Mouse (Mus musculus) neural tube, embryonic 12.5 days (tissue): ENCODE measurements at regions not wholly inside any gene's neighbourhood (a gene's known extent, or its start where the extent isn't known, plus 50 kb on each side); places are given as distances from the start of the nearest gene placed in this dataset.
"Not testable (repeated sequence)": the region's sequence is repeated elsewhere in the genome, so short reads cannot be mapped to it uniquely, and the experiment has no call there.

Experiments used
- ATAC-seq: fragments of 200-750 bp; cut with Nextera tagmentation; 2 replicates; pipeline ENCODE4 v1.8.0; 2017; ENCODE audit warnings: low read depth, mild to moderate bottlenecking, moderate TSS enrichment, moderate library complexity; ENCODE audit not compliant: low FRiP score
- H3K27ac ChIP-seq: fragments of 300-500 bp; sonication (generic); 2 replicates; pipeline ENCODE4 v1.5.1; 2016
- H3K27me3 ChIP-seq: fragments of 300-500 bp; sonication (generic); replicated peaks from 2 replicates; pipeline ENCODE4 v1.6.1; 2016; ENCODE audit warnings: mild to moderate bottlenecking
- H3K36me3 ChIP-seq: fragments of 300-500 bp; sonication (generic); 2 replicates; pipeline ENCODE4 v1.6.1; 2016; ENCODE audit warnings: mild to moderate bottlenecking
- H3K4me1 ChIP-seq: fragments of 300-500 bp; sonication (generic); 2 replicates; pipeline ENCODE4 v1.6.1; 2016
- H3K4me2 ChIP-seq: fragments of 300-500 bp; sonication (generic); replicated peaks from 2 replicates; pipeline ENCODE4 v1.6.1; 2016; ENCODE audit warnings: mild to moderate bottlenecking
- H3K4me3 ChIP-seq: fragments of 300-500 bp; sonication (generic); 2 replicates; pipeline ENCODE4 v1.5.1; 2016
- H3K9ac ChIP-seq: fragments of 300-500 bp; sonication (generic); 2 replicates; pipeline ENCODE4 v1.6.1; 2016; ENCODE audit warnings: mild to moderate bottlenecking
- H3K9me3 ChIP-seq: fragments of 300-500 bp; sonication (generic); 2 replicates; pipeline ENCODE4 v1.6.1; 2016; ENCODE audit warnings: mild to moderate bottlenecking
- WGBS: fragments of 180-500 bp; shearing (Covaris S2); methylation state at CpG from one replicate; pipeline ENCODE4 v1.1.7; 2016; 5-methylcytosine and 5-hydroxymethylcytosine counted together

DNA sequence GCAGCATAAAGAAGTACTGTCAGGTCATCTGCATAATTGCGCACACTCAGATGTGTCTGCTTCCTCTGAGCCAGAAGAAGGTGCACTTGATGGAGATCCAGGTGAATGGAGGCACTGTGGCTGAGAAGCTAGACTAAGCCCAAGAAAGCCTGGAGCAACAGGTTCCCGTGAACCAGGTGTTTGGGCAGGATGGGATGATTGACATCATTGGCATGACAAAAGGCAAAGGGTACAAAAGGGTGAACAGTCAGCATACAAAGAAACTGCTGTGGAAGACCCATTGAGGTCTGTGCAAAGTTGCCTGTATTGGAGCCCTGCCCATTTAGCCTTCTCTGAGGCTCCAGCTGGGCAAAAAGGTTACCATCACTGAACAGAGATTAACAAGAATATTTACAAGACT is 337.0 kb upstream of the Zfp960 start:
- Histone ChIP-seq H3K27ac (no peak overlapping the region), H3K27me3 (no peaks in the 10 kb centered on the region), H3K36me3 (no peaks in the 10 kb centered on the region), H3K4me1 (no peaks in the 10 kb centered on the region), H3K4me3 (no peak overlapping the region), H3K9me3 (no peaks in the 10 kb centered on the region), H3K4me2 (no peak overlapping the region), H3K9ac (no peak overlapping the region)
- ATAC-seq, result no peak
- WGBS, result 90% methylated on average over 2 of the region's 2 CpGs

DNA sequence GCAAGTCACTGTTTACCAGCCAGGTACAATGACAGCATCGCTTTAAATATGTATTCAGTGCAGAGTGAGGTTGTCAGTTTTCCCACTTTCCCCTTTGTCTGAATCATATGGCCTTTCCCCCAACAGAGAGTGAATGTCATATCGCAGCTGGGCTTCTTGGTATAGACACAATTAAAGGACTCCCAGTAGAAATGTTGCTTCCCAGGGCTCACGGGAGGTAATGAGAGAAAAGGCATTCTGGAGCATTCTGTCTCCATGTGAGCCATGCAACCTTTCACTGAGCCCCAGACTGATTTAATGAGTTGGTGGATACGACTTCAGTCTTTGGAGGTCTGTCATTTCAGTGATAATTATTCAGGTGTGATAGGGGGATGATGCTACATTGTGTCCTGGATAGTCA is 310.8 kb upstream of the Zfp960 start:
- Histone ChIP-seq H3K36me3 (no peaks in the 10 kb centered on the region), H3K9ac (no peak overlapping the region), H3K9me3 (no peaks in the 10 kb centered on the region), H3K4me1 (no peaks in the 10 kb centered on the region), H3K4me3 (no peak overlapping the region), H3K4me2 (no peak overlapping the region), H3K27me3 (no peaks in the 10 kb centered on the region), H3K27ac (no peak overlapping the region)
- ATAC-seq, result no peak
- WGBS, result 75% methylated on average over 4 of the region's 4 CpGs

DNA sequence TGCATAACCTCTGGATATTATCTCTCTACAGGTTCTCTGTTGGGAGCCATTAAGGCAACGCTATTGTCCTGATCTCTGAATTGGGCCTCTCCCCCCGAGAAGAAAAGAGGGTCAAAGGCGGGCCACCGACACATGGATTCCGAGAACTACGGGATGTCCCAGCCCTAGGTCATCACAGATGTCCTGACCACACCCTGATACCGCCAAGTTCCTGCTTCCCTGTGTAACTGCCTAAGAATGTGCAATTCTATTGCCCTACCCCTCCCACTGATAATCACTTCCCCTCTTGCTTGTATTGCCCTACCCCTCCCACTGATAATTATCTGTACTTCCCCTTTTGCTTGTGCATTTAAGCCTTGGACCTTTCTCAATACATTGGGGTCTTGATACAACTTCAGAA is 293.3 kb upstream of the Zfp960 start:
- not testable (repeated sequence) for ATAC-seq, H3K4me1 ChIP-seq, H3K36me3 ChIP-seq, H3K9ac ChIP-seq, H3K4me3 ChIP-seq, H3K27me3 ChIP-seq, H3K9me3 ChIP-seq, H3K27ac ChIP-seq, H3K4me2 ChIP-seq
- 85% methylated on average over 7 of the region's 7 CpGs for WGBS

DNA sequence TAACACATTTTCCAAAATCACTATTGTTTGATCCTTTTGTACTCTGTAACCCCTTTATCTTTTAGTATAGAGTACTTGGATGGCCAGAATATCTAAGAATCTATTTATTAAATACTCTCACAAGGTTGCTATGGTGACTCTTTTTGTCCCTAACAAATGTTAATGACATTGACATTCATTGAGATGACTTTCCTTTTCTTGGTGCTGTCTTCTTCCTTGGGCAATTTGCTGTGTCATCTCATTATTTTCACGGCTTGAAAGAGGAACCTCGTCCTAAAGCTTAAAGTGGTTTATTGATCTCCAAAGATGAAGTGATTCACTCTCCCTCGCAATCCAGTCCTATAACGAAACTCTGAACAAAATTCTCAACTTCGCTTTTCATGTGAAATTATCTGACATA is 265.6 kb upstream of the Zfp960 start:
- 78% methylated on average over 5 of the region's 5 CpGs for WGBS
- Histone ChIP-seq H3K4me1 (no peaks in the 10 kb centered on the region), H3K27ac (no peak overlapping the region), H3K4me3 (no peak overlapping the region), H3K4me2 (no peak overlapping the region), H3K9ac (no peak overlapping the region), H3K9me3 (no peaks in the 10 kb centered on the region), H3K27me3 (no peaks in the 10 kb centered on the region), H3K36me3 (no peaks in the 10 kb centered on the region)
- no peak for ATAC-seq

DNA sequence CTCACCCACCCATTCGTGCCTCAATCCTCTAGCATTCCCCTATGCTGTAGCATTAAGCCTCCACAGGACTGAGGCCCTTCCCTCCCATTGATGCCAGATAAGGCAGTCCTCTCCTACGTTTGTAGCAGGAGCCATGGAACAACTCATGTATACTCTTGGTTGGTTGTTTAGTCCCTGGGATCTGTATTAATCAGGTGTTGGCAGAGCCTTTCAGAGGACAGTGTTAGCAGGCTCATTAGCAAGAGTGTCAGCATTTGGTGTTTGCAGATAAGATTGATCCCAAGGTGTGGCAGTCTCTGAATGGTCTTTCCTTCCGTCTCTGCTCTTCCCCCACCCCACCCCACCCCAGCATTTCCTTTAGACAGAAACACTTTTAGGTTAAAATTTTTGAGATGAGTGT is 258.9 kb upstream of the Zfp960 start:
- Histone ChIP-seq H3K9me3 (no peaks in the 10 kb centered on the region), H3K36me3 (no peaks in the 10 kb centered on the region), H3K4me1 (no peaks in the 10 kb centered on the region), H3K9ac (no peak overlapping the region), H3K27me3 (no peaks in the 10 kb centered on the region), H3K4me3 (no peak overlapping the region), H3K27ac (no peak overlapping the region), H3K4me2 (no peak overlapping the region)
- no peak for ATAC-seq
- WGBS, result 57% methylated on average over 3 of the region's 3 CpGs

DNA sequence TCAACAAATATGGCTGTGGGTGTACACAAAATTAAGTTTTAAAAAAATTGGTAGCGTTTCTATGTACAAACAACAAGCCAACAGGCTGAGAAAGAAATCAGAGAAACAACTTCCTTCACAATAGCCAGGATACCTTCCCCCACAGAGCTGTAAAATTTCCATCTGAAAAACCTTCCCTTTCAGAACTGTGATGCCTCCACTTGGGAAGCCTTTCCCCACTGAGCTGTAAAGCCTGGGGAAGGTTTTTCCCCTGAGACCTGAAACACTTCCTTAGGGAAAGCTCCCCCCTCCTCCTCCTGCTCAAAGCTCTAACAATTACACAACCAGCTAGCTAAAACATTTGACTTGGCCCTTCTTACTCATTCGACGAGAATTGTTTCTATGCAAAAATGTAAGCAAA is 245.5 kb upstream of the Zfp960 start:
- 21% methylated on average over 3 of the region's 3 CpGs for WGBS
- Histone ChIP-seq H3K27ac (no peak overlapping the region), H3K9me3 (no peaks in the 10 kb centered on the region), H3K4me3 (no peak overlapping the region), H3K4me2 (no peak overlapping the region), H3K9ac (no peak overlapping the region), H3K36me3 (no peaks in the 10 kb centered on the region), H3K4me1 (no peaks in the 10 kb centered on the region), H3K27me3 (no peaks in the 10 kb centered on the region)
- ATAC-seq, result no peak

DNA sequence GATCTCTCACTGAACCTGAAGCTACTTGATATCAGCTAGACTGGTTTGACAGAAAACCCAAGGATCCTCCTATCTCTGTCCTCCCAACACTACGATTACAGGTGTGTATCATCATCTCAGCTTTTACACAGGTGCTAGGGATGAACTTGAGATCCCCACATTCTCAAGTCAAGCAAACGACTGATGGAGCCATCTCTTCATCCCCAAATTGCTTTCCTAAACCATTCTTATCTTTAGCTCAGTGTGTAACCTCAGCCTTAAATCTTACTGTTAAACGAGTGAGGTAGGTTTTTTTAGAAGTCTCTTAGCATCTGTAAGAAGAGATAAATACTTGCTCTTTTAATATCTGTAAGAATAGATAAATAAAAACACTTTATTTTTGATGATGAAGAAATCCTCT is 242.2 kb upstream of the Zfp960 start:
- Histone ChIP-seq H3K4me2 (no peak overlapping the region), H3K27me3 (no peaks in the 10 kb centered on the region), H3K36me3 (no peaks in the 10 kb centered on the region), H3K9me3 (no peaks in the 10 kb centered on the region), H3K27ac (no peak overlapping the region), H3K9ac (no peak overlapping the region), H3K4me3 (no peak overlapping the region), H3K4me1 (no peaks in the 10 kb centered on the region)
- ATAC-seq, result no peak
- WGBS, result 77% methylated on average over 3 of the region's 3 CpGs

DNA sequence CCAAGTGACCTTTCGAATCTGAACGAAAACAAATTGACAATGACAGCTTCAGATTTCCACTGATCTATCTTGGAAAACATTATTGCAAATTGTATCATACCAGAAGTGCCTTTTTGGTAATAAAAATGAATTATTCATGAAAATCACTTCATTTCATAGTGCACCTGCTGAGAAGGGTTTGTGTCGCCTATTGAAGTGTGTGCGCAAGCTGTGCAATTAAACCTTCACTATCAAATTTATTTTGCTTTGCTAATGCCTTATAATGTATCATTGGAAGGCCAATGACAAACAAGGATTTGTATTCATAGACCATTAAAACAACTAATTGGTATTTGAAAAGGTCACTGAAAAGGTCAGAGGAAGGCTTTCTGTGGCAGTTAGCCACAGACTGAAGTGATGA is 224.8 kb upstream of the Zfp960 start:
- H3K27ac ChIP-seq, result no peak overlapping the region

DNA sequence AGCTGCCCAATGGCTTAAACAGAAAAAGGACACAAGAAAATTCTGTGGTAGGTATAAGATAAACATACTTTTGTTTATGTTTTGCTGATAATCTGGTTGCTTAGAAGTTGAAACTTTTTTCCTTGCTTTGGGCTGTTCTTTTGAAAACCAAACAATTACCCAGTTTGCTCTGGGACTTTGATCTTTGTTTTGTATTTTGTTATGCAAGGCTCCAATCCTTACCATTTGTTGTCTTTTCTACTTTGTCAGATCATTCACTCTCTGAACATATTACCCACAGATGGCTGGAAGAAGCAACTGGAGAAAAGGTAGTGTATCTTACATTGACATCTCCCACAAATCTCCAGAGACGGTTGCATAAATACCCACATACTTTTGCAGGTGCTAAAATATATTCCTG is 203.1 kb upstream of the Zfp960 start:
- no peaks in the 10 kb centered on the region for H3K4me1 ChIP-seq
- no peak overlapping the region for H3K4me3 ChIP-seq
- no peak overlapping the region for H3K4me2 ChIP-seq
- no peak overlapping the region for H3K27ac ChIP-seq
- H3K9me3 ChIP-seq, result no peaks in the 10 kb centered on the region
- no peak overlapping the region for H3K9ac ChIP-seq
- ATAC-seq, result no peak
- H3K36me3 ChIP-seq, result no peaks in the 10 kb centered on the region
- H3K27me3 ChIP-seq, result no peaks in the 10 kb centered on the region
- WGBS, result 73% methylated on average over 1 of the region's 1 CpGs

More for the DNA sequence above, 224.8 kb upstream of the Zfp960 start:
- Histone ChIP-seq H3K9ac (no peak overlapping the region), H3K4me3 (no peak overlapping the region), H3K9me3 (no peaks in the 10 kb centered on the region), H3K27me3 (no peaks in the 10 kb centered on the region), H3K4me1 (no peaks in the 10 kb centered on the region), H3K36me3 (no peaks in the 10 kb centered on the region), H3K4me2 (no peak overlapping the region)
- ATAC-seq, result peak; percentile 48; the same call in 1 of the 2 replicates
- 59% methylated on average over 4 of the region's 4 CpGs for WGBS

DNA sequence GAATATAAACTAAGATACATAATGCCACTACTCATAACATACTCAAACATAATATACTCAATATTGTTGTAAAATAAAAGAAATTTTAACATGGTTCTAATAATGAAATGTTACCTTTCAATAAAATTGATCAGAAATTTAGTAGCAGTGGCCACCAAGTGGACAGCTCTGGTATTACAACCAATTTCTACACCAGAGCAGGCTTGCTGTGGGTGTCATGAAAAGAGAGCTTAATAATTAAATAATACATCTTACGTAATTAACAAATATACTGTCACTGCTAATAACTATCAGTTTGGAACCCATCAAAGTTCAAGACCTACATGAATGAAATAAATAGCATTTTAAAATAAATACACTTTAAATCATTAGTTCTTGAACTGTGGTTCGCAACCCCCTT is 163.1 kb upstream of the Zfp960 start:
- no peak for ATAC-seq
- Histone ChIP-seq H3K9me3 (0 out of 2 replicates have a peak, but pooled peaks cover 11% of the 10 kb centered on the region), H3K27ac (no peak overlapping the region), H3K4me3 (no peak overlapping the region), H3K4me2 (no peak overlapping the region), H3K27me3 (no peaks in the 10 kb centered on the region), H3K36me3 (no peaks in the 10 kb centered on the region), H3K9ac (no peak overlapping the region), H3K4me1 (no peaks in the 10 kb centered on the region)
- 70% methylated on average over 2 of the region's 2 CpGs for WGBS

DNA sequence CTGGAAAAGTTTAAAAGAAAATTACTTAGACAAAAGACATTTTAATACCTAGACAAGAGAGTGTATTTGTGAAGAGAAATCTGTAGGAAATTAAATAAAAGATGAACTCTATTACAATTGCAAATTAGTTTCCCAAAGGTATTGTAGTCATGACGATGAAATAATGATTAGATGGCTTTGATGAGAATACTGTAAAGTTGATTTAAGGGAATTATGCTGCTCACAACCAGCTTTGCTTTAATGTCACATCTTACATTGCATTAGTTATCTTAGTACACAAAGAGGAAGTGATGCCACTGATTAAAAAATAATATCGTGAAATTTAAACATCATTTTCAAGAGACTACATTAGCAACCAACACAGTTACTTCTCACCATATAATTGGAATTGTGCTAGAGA is 145.7 kb upstream of the Zfp960 start:
- Histone ChIP-seq H3K27me3 (no peaks in the 10 kb centered on the region), H3K27ac (no peak overlapping the region), H3K4me3 (no peak overlapping the region), H3K9me3 (no peaks in the 10 kb centered on the region), H3K9ac (no peak overlapping the region), H3K4me2 (no peak overlapping the region), H3K4me1 (no peaks in the 10 kb centered on the region), H3K36me3 (no peaks in the 10 kb centered on the region)
- no peak for ATAC-seq
- 80% methylated on average over 2 of the region's 2 CpGs for WGBS

DNA sequence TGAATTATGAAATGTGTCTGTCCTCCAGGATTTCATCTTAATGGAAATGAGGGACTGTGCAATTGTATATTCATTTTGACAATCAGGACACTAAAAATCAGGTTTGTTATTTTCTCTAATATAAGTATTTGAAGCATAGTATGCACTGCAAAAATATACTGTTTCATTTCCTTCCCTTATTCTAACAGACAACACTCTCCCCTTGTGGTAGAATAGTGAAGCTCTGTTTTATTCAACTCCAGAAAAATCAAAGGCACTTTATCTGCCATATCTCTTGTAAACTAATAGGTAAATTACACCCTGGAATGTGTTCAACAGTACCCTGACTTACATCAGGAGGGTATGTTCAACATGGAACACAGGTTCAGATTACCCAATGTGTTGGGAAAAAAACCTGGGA is 137.7 kb upstream of the Zfp960 start:
- no peak for ATAC-seq
- Histone ChIP-seq H3K9ac (no peak overlapping the region), H3K9me3 (no peaks in the 10 kb centered on the region)

DNA sequence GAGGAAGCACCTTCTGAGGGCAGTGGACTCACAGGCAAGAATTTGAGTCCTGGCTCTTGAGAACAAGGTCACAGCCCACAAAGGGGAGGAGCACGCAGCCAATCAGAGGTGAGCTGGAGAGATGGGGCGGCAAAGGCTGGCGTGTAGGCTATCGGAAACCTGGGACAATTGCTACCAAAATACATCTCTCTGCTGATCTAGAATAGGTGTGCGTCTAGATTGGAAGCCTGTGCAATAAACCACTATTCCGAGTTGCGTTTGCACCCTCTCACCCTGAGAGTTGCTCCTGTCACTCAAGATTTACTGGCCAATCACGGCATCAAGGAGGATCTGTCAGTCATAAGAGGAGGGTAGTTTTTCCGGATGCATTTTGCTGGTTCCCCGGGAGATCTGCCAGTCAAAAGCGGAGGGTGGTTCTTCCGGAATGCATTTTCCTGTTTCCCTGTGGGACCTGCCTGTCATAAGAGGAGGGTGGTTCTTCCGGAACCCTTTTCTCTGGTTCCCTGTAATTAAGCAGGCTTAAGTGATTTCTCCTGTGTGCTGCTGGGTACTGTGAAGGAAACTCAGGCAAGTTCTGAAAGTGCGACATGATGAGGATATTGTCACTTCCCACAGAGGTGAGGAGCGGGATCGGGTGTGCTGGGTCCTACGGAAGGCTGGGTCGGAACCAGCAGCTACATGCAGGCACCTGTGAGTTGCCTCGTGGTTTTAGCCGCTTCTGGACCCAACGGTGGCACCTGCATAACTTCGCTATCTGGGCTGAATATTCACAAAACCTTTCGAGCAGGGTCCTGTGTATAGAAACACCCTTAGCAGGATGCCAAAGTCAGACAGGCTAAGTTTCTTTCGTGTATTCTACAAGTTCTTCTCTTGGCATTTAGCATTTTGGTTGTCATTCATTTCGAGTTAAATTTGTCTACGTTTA is 112.6 kb upstream of the Zfp960 start:
- WGBS, result 4% methylated on average over 24 of the region's 26 CpGs
- not testable (repeated sequence) for H3K9ac ChIP-seq, H3K27ac ChIP-seq

More for the DNA sequence above, 137.7 kb upstream of the Zfp960 start:
- no peak overlapping the region for H3K4me2 ChIP-seq
- no peaks in the 10 kb centered on the region for H3K36me3 ChIP-seq
- no peaks in the 10 kb centered on the region for H3K27me3 ChIP-seq
- H3K4me3 ChIP-seq, result no peak overlapping the region
- H3K27ac ChIP-seq, result no peak overlapping the region
- no peaks in the 10 kb centered on the region for H3K4me1 ChIP-seq

More for the DNA sequence above, 112.6 kb upstream of the Zfp960 start:
- not testable (repeated sequence) for H3K9me3 ChIP-seq, H3K4me1 ChIP-seq, H3K27me3 ChIP-seq, H3K36me3 ChIP-seq
- H3K4me3 ChIP-seq, result peak overlapping the region; percentile 38
- H3K4me2 ChIP-seq, result peak overlapping the region; percentile 40
- peak; percentile 99 for ATAC-seq
